Mouse (Mus musculus) Patski (cell line): Measurements from ENCODE around the gene Lamtor2. TPM values are rescaled to one million over a fixed set of nuclear protein-coding genes. Genes with fewer than 3 reads are reported as not detected.

Experiments used
- ATAC-seq: fragments of 100-300 bp; one replicate; pipeline ENCODE4 v1.8.0; 2021
- CTCF ChIA-PET: fragments of 350-600 bp; sonication (Branson Sonifier 250); formaldehyde crosslinking; loops from one replicate; lab custom pipeline; 2022; ENCODE audit warnings: inconsistent platforms; lab: Charles Lee
- POLR2A ChIA-PET: fragments of 350-600 bp; sonication (Branson Sonifier 250); formaldehyde crosslinking; loops from one replicate; lab custom pipeline; 2022; ENCODE audit warnings: antibody characterized with exemption, inconsistent platforms; lab: Charles Lee
- DNase-seq: peaks from one replicate; pipeline ENCODE4 v3.0.0-alpha.2; 2011; ENCODE audit warnings: low read depth, low spot score
- H3K27me3 ChIP-seq: fragments of 371-371 bp; one replicate; pipeline ENCODE4 v1.5.1; 2021
- CTCF ChIP-seq: fragments of 100-300 bp; IDR thresholded peaks from one replicate; pipeline ENCODE4 v1.5.1; 2021
- in situ Hi-C: fragments of 300-500 bp; cut with MboI; formaldehyde crosslinking; loops from 3 replicates; pipeline ENCODE4 v1.11.1; 2018; ENCODE audit warnings: low pct_unique_long_range_greater_than_20kb, mixed read lengths
- polyA plus RNA-seq: library from polyadenylated mRNA; unstranded; gene quantifications from one replicate; pipeline ENCODE4 v1.2.3, GENCODE M21; 2021

Gene Lamtor2
- polyA plus RNA-seq, 1 experiment from 2014 or later: 264 TPM

GRCm38 (mm10) chr3:88559596-88559995 lies 6.7 kb upstream of the Lamtor2 start:
- ChIA-PET POLR2A (interaction anchor here (1.2 kb wide), 1 partner anchor 31 kb away, joined by 3 read pairs; no protein-coding TSS in a partner anchor), CTCF (no interaction called here)
- DNase-seq (no peak), ATAC-seq (no peak)
- no peak for TF ChIP-seq CTCF
- in situ Hi-C loops: no loop called here
- no peaks in the 10 kb centered on the region for H3K27me3 ChIP-seq

- in situ Hi-C loops: no loop called here
- no peak for TF ChIP-seq CTCF
- ChIA-PET CTCF (interaction anchor here (1.7 kb wide), 1 partner anchor 12 kb away, joined by 6 read pairs; no protein-coding TSS in a partner anchor), POLR2A (interaction anchor here (1.0 to 1.3 kb wide), 2 partner anchors 30 to 36 kb away, joined by 3 to 4 read pairs; no protein-coding TSS in a partner anchor)
- ATAC-seq (no peak), DNase-seq (no peak)
- H3K27me3 ChIP-seq: no peaks in the 10 kb centered on the region
Measured at GRCm38 (mm10) chr3:88556616-88557015, 3.7 kb upstream of the Lamtor2 start.

- in situ Hi-C loops: no loop called here
- ChIA-PET POLR2A (interaction anchor here (4.9 kb wide), 1 partner anchor 8 kb away, joined by 35 read pairs; no protein-coding TSS in a partner anchor), CTCF (interaction anchor here (1.2 to 1.9 kb wide), 3 partner anchors 11 to 158 kb away, joined by 3 to 8 read pairs (median 6); no protein-coding TSS in a partner anchor)
- ATAC-seq (no peak), DNase-seq (no peak)
- no peaks in the 10 kb centered on the region for H3K27me3 ChIP-seq
- no peak for TF ChIP-seq CTCF
Measured at GRCm38 (mm10) chr3:88555731-88556130, 2.9 kb upstream of the Lamtor2 start.

- POLR2A ChIA-PET: interaction anchor here (0.7 to 4.9 kb wide), 7 partner anchors 8 to 78 kb away, joined by 3 to 35 read pairs (median 4); partner anchors contain the start of gene Mex3a
- CTCF ChIA-PET: interaction anchor here (0.7 to 4.5 kb wide), 9 partner anchors 8 to 159 kb away, joined by 3 to 29 read pairs (median 6); no protein-coding TSS in a partner anchor
- ATAC-seq: no peak
- no peaks in the 10 kb centered on the region for H3K27me3 ChIP-seq
- TF ChIP-seq CTCF: no peak
- DNase-seq: no peak
- in situ Hi-C loops: no loop called here
Measured at GRCm38 (mm10) chr3:88555069-88555605, 2.3 kb upstream of the Lamtor2 start.

GRCm38 (mm10) chr3:88553880-88554586 lies 1.2 kb upstream of the Lamtor2 start:
- no peak for TF ChIP-seq CTCF
- H3K27me3 ChIP-seq: no peaks in the 10 kb centered on the region
- DNase-seq (no peak), ATAC-seq (no peak)
- in situ Hi-C loops: no loop called here
- ChIA-PET CTCF (interaction anchor here (0.7 to 4.5 kb wide), 13 partner anchors 9 to 160 kb away, joined by 3 to 29 read pairs (median 3); no protein-coding TSS in a partner anchor), POLR2A (interaction anchor here (0.6 to 4.9 kb wide), 11 partner anchors 9 to 86 kb away, joined by 3 to 35 read pairs (median 4); partner anchors contain the start of gene Mex3a)

GRCm38 (mm10) chr3:88553525-88553879 lies 628 bp upstream of the Lamtor2 start, which contains the start of gene Ubqln4:
TSS of gene Ubqln4 (plus strand) at chr3:88553758.
- ATAC-seq: peak; percentile 84
- POLR2A ChIA-PET: interaction anchor here (0.8 to 4.9 kb wide), 6 partner anchors 10 to 38 kb away, joined by 3 to 35 read pairs (median 6); no protein-coding TSS in a partner anchor
- TF ChIP-seq CTCF: no peak
- no peaks in the 10 kb centered on the region for H3K27me3 ChIP-seq
- in situ Hi-C loops: no loop called here
- CTCF ChIA-PET: interaction anchor here (1.5 to 4.5 kb wide), 4 partner anchors 9 to 39 kb away, joined by 4 to 29 read pairs (median 8); no protein-coding TSS in a partner anchor
- DNase-seq: peak; percentile 63

- in situ Hi-C loops: no loop called here
- no peak for TF ChIP-seq CTCF
- DNase-seq (no peak), ATAC-seq (no peak)
- no peaks in the 10 kb centered on the region for H3K27me3 ChIP-seq
- ChIA-PET CTCF (interaction anchor here (1.0 to 4.5 kb wide), 4 partner anchors 11 to 68 kb away, joined by 3 to 29 read pairs (median 4); no protein-coding TSS in a partner anchor), POLR2A (interaction anchor here (0.6 to 4.9 kb wide), 4 partner anchors 9 to 205 kb away, joined by 3 to 35 read pairs (median 4); no protein-coding TSS in a partner anchor)
Measured at GRCm38 (mm10) chr3:88552082-88552645, 710 bp downstream of the Lamtor2 start.

GRCm38 (mm10) chr3:88551586-88551985 lies 1.3 kb downstream of the Lamtor2 start:
- no peaks in the 10 kb centered on the region for H3K27me3 ChIP-seq
- in situ Hi-C loops: no loop called here
- DNase-seq (no peak), ATAC-seq (no peak)
- no peak for TF ChIP-seq CTCF
- CTCF ChIA-PET: interaction anchor here (1.0 to 4.5 kb wide), 3 partner anchors 11 to 56 kb away, joined by 3 to 29 read pairs (median 6); no protein-coding TSS in a partner anchor
- POLR2A ChIA-PET: interaction anchor here (0.8 to 4.9 kb wide), 2 partner anchors 12 to 25 kb away, joined by 3 to 35 read pairs; no protein-coding TSS in a partner anchor

GRCm38 (mm10) chr3:88548180-88548917 lies 4.5 kb downstream of the Lamtor2 start, which contains the start of gene Rab25:
TSS of gene Rab25 (minus strand) at chr3:88548300.
- ChIA-PET CTCF (interaction anchor here (1.3 kb wide), 1 partner anchor 59 kb away, joined by 3 read pairs; no protein-coding TSS in a partner anchor), POLR2A (interaction anchor here (1.0 to 1.5 kb wide), 2 partner anchors 17 to 42 kb away, joined by 3 to 4 read pairs; no protein-coding TSS in a partner anchor)
- no peaks in the 10 kb centered on the region for H3K27me3 ChIP-seq
- in situ Hi-C loops: loop anchor here (10.0 kb wide), 1 partner anchor 56 kb away; the partner anchor contains the start of gene Arhgef2
- ATAC-seq (no peak), DNase-seq (no peak)
- TF ChIP-seq CTCF: no peak
